Mouse (Mus musculus): ENCODE measurements at regions not wholly inside any gene's neighbourhood (a gene's known extent, or its start where the extent isn't known, plus 50 kb on each side); places are given as distances from the start of the nearest gene placed in this dataset.
"Not testable (repeated sequence)": the region's sequence is repeated elsewhere in the genome, so short reads cannot be mapped to it uniquely, and the experiment has no call there.

- no peaks in the 10 kb centered on the region for H3K36me3 ChIP-seq (ENCODE audit: insufficient read depth, low read length)
- H3K4me1 ChIP-seq (replicated peaks; ENCODE audit: low read depth, low read length): peaks cover 10% of the 10 kb centered on the region
- TF ChIP-seq POU5F1 (IDR thresholded peaks at IDR 0.05; ENCODE audit: borderline replicate concordance, low read length) (no peak), CTCF (conservative IDR thresholded peaks at IDR 0.05; ENCODE audit: low read length) (no peak)
- H3K4me3 ChIP-seq (replicated peaks; ENCODE audit: low read length): no peak overlapping the region
- H3K27me3 ChIP-seq (ENCODE audit: insufficient read depth, low read length): no peaks in the 10 kb centered on the region
- no peaks in the 10 kb centered on the region for H3K9me3 ChIP-seq (ENCODE audit: low read length)
Observed at GRCm38 (mm10) chr16:42444863-42445423, 104.5 kb upstream of the Gap43 start.

GRCm38 (mm10) chr16:42444408-42444862 is 104.0 kb upstream of the Gap43 start:
- Histone ChIP-seq H3K4me1 (replicated peaks; ENCODE audit: low read depth, low read length) (peaks cover 10% of the 10 kb centered on the region), H3K36me3 (ENCODE audit: insufficient read depth, low read length) (no peaks in the 10 kb centered on the region), H3K9me3 (ENCODE audit: low read length) (no peaks in the 10 kb centered on the region), H3K4me3 (replicated peaks; ENCODE audit: low read length) (no peak overlapping the region), H3K27me3 (ENCODE audit: insufficient read depth, low read length) (no peaks in the 10 kb centered on the region)
- TF ChIP-seq CTCF (conservative IDR thresholded peaks at IDR 0.05; ENCODE audit: low read length) (no peak), POU5F1 (IDR thresholded peaks at IDR 0.05; ENCODE audit: borderline replicate concordance, low read length) (no peak), NANOG (IDR thresholded peaks at IDR 0.05; ENCODE audit: borderline replicate concordance, low read length) (no peak)

GRCm38 (mm10) chr16:42440822-42441221 is 100.4 kb upstream of the Gap43 start:
- H3K4me1 ChIP-seq (replicated peaks; ENCODE audit: low read depth, low read length): peaks cover 10% of the 10 kb centered on the region
- no peaks in the 10 kb centered on the region for H3K36me3 ChIP-seq (ENCODE audit: insufficient read depth, low read length)
- TF ChIP-seq POU5F1 (IDR thresholded peaks at IDR 0.05; ENCODE audit: borderline replicate concordance, low read length) (no peak), NANOG (IDR thresholded peaks at IDR 0.05; ENCODE audit: borderline replicate concordance, low read length) (no peak)

GRCm38 (mm10) chr16:42431529-42431928 is 91.1 kb upstream of the Gap43 start:
- Histone ChIP-seq H3K4me1 (replicated peaks; ENCODE audit: low read depth, low read length) (no peaks in the 10 kb centered on the region), H3K4me3 (replicated peaks; ENCODE audit: low read length) (no peak overlapping the region), H3K27me3 (ENCODE audit: insufficient read depth, low read length) (no peaks in the 10 kb centered on the region), H3K9me3 (ENCODE audit: low read length) (no peaks in the 10 kb centered on the region), H3K36me3 (ENCODE audit: insufficient read depth, low read length) (no peaks in the 10 kb centered on the region)
- TF ChIP-seq NANOG (IDR thresholded peaks at IDR 0.05; ENCODE audit: borderline replicate concordance, low read length) (no peak), POU5F1 (IDR thresholded peaks at IDR 0.05; ENCODE audit: borderline replicate concordance, low read length) (no peak), CTCF (conservative IDR thresholded peaks at IDR 0.05; ENCODE audit: low read length) (no peak)

More at GRCm38 (mm10) chr16:42440822-42441221, 100.4 kb upstream of the Gap43 start:
- no peaks in the 10 kb centered on the region for H3K9me3 ChIP-seq (ENCODE audit: low read length)
- no peaks in the 10 kb centered on the region for H3K27me3 ChIP-seq (ENCODE audit: insufficient read depth, low read length)
- H3K4me3 ChIP-seq (replicated peaks; ENCODE audit: low read length): no peak overlapping the region

GRCm38 (mm10) chr16:42416673-42417072 is 76.2 kb upstream of the Gap43 start:
- Histone ChIP-seq H3K27me3 (ENCODE audit: insufficient read depth, low read length) (no peaks in the 10 kb centered on the region), H3K4me3 (replicated peaks; ENCODE audit: low read length) (no peak overlapping the region), H3K36me3 (ENCODE audit: insufficient read depth, low read length) (no peaks in the 10 kb centered on the region), H3K4me1 (replicated peaks; ENCODE audit: low read depth, low read length) (no peaks in the 10 kb centered on the region), H3K9me3 (ENCODE audit: low read length) (no peaks in the 10 kb centered on the region)
- TF ChIP-seq CTCF (conservative IDR thresholded peaks at IDR 0.05; ENCODE audit: low read length): no peak
- TF ChIP-seq POU5F1 (IDR thresholded peaks at IDR 0.05; ENCODE audit: borderline replicate concordance, low read length): no peak

GRCm38 (mm10) chr16:42412031-42412430 is 71.6 kb upstream of the Gap43 start:
- not testable (repeated sequence) for H3K4me3 ChIP-seq (replicated peaks; ENCODE audit: low read length); H3K27me3 ChIP-seq (ENCODE audit: insufficient read depth, low read length); H3K4me1 ChIP-seq (replicated peaks; ENCODE audit: low read depth, low read length); H3K36me3 ChIP-seq (ENCODE audit: insufficient read depth, low read length); H3K9me3 ChIP-seq (ENCODE audit: low read length)

- no peak overlapping the region for H3K4me3 ChIP-seq (replicated peaks; ENCODE audit: low read length)
- TF ChIP-seq NANOG (IDR thresholded peaks at IDR 0.05; ENCODE audit: borderline replicate concordance, low read length) (no peak), CTCF (conservative IDR thresholded peaks at IDR 0.05; ENCODE audit: low read length) (no peak), POU5F1 (IDR thresholded peaks at IDR 0.05; ENCODE audit: borderline replicate concordance, low read length) (no peak)
- H3K36me3 ChIP-seq (ENCODE audit: insufficient read depth, low read length): no peaks in the 10 kb centered on the region
- H3K9me3 ChIP-seq (ENCODE audit: low read length): no peaks in the 10 kb centered on the region
- no peaks in the 10 kb centered on the region for H3K4me1 ChIP-seq (replicated peaks; ENCODE audit: low read depth, low read length)
- no peaks in the 10 kb centered on the region for H3K27me3 ChIP-seq (ENCODE audit: insufficient read depth, low read length)
Observed at GRCm38 (mm10) chr16:42396596-42396995, 56.1 kb upstream of the Gap43 start.
